Mouse (Mus musculus) right cerebral cortex, postnatal 14 days (tissue): Measurements from ENCODE around the gene Hfe.
"Not testable (repeated sequence)": the region's sequence is repeated elsewhere in the genome, so short reads cannot be mapped to it uniquely, and the experiment has no call there.

Source experiments
- DNase-seq: peaks from one replicate; pipeline ENCODE4 v3.0.0; 2022

Hfe gene

GRCm38 (mm10) chr13:23682947-23683754 is 27.5 kb downstream of the Hfe start:
- not testable (repeated sequence) for DNase-seq

DNA sequence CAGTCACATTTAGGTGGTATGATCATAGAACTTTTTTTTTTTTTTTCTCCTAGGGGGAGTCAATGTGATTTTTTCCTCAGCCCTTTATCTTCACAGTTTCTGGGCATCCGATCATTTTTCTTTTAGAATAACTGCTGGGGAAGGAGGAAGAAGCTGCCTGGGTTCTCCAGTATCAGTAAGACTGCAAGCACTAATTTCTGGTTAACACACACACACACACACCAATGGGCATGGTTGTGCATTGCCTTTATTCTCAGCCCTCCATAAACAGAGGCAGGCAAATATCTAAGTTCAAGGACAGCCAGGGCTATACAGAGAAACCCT is 28.1 kb downstream of the Hfe start:
- no peak for DNase-seq

GRCm38 (mm10) chr13:23681990-23682582 is 28.6 kb downstream of the Hfe start:
- no peak for DNase-seq

- DNase-seq: no peak
Observed at GRCm38 (mm10) chr13:23662536-23662935, 48.1 kb downstream of the Hfe start.

DNA sequence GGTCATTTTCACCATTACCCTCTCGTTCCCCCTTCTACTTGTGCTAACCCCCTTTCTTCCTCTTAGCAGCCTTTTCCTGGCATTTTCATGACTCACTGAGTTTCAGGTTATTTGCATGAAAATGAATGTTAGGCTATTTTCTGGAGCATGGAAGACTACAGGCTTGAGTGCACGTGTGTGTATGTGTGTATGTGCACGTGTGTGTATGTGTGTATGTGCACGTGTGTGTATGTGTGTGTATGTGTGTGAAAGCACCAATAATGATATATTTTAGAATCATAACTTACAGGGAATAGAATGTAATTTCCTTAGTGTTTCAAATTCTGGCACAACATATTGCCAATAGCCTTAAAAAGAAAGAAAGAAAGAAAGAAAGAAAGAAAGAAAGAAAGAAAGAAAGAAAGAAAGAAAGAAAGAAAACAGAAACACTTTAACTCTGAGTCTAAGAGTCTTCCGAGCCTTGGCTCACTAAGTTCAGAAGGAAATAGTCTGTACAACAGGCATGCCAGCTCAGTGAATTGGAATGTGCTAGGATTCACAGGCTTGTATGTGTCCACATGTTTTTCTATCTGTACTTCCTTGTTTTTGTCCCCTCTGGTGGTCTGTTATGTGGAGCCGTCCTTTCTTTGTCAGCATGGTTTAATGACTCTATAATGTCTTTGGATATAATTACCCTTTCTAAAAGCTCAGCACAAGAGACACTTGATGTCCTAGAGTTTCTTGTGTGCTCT is 50.9 kb downstream of the Hfe start:
- no peak for DNase-seq
